Mouse (Mus musculus) spleen, postnatal 14 days (tissue): ENCODE results near the gene Ube2l6.
A peak's percentile ranks its signal among the peaks of the same experiment; 100 is the strongest.

Source experiments
- DNase-seq, 2 experiments: peaks; one replicate each; pipeline ENCODE4 v3.0.0; 2021 to 2022; ENCODE audit warnings: low spot score in 2 of 2

The Ube2l6 gene

DNA sequence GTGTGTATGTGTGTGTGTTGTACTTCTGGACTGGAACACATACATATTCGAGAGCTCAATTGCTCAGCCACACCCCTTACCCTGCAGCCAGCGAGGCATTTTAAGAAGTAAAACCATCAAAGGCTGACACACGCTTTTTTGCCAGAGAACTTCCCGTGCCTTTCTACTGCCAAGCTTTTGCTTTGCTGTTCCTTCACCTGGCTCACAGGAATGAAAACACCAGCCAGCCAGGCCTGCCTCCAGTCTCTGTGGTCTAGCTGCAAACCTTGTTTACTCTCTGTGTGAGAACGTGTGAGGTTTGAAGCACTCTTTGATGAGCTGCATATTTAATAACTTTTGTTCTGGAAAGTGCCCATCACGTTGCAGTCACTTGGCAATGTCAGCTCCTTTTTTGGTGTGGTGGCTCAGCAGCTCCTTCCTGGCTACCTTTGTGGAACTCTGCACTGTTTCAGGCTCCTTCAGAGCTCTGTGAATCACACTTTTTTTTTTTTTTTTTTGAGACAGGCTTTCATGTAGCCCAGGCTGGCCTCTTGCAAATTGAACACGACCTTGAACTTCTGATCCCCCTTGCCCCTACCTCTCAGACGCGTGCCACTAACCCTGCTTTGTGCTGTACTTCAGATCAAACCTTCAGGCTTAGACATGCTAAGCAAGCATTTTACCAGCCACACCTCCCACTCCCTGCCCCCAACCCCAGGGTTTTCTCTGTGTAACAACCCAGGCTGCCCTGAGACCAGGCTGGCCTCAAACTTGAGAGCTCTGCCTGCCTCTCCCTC lies 39.4 kb downstream of the Ube2l6 start:
- no peak for DNase-seq

DNA sequence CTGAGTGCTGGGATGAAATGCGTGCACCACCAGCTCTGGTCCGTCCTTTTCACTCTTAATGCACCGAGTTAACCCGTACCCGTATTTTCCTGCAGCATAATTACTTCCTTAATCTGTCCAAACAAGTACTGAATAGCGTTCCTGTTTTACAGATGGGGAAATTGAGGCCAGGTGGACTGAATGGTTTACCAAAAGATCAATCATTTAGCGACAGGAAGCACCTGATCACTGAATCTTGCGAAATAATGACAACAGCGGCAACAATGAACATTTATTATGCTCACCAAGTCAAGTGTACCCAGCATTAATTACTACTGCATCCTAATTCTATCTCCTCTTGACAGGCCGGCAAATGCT lies 39.9 kb downstream of the Ube2l6 start, which contains the start of gene Slc43a1:
Gene Slc43a1 (plus strand): TSS at position 258 of the 357 bp plus-strand sequence.
- DNase-seq: no peak

DNA sequence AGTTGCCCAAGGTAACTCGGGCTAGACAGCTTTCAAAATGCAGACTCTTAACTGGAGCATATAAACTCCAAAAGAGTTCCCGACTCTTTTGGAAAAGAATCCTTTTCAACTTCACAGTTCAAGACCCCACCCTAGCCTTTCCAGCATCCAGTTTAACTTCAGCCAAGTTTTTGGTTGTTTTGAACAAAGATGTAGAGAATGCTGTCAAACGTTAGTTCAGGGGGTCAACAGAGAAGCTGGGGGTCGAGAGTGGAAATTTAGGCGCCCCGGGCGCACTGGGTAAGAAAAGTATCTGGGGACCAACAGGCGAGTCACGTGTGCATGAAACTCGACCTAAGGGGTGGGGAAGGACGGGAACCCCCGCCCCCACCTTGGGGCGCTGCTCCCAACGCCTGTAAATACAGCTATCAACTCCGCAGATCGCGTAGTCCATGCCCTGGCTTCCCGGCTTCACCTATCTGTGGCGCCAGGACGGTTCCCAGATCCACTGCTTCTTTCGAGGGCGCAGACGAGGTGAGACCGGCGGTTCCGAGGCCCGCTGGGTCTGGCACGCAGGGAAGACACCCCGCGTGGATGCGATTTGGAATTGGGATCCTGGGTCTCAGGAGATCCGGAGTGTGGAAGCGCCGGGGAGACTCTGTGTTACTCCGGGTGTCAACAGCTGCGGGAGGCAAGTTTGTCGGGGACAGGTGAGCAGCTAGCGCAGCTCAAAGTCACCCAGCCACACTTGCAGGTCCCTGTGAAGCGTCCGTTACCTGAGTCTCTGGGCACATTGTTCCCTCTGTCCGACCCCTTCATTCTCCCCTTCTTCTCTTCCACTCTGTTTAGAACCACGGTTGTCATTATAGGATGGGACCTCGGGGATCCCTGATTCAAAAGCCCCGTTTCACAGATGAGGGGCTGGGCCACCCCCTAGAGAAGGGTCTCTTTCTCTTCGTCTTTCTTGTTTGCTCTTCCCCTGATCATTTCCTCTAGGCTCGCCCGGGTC lies 40.7 kb downstream of the Ube2l6 start:
- peak; percentile 57 to 60 for DNase-seq

- peak; percentile 63 to 65 for DNase-seq
Observed at GRCm38 (mm10) chr2:84840016-84840747, 41.6 kb downstream of the Ube2l6 start.

GRCm38 (mm10) chr2:84840748-84841563 lies 42.3 kb downstream of the Ube2l6 start:
- DNase-seq: no peak

DNA sequence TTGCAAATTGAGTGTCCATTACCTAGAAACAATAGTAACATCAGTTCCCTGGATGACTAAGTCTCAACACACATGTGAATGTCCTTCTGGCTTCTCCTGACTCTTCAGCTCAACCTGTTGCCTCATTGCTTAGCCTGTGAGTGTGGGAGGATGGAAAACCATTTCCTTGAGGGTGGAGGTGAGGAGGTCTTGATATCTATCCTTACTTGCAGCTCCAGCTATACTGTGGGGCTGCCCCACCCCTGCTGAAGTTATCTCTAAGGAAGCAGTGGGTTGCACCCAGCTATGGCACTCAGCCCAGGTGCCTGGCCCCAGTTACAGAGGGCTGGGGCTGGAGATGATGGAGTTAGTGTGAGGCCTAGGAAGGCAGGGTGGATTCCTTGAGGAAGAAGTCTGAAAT lies 43.3 kb downstream of the Ube2l6 start:
- peak; percentile 69 to 73 for DNase-seq

- DNase-seq: no peak
Observed at GRCm38 (mm10) chr2:84843654-84844053, 45.0 kb downstream of the Ube2l6 start.

DNA sequence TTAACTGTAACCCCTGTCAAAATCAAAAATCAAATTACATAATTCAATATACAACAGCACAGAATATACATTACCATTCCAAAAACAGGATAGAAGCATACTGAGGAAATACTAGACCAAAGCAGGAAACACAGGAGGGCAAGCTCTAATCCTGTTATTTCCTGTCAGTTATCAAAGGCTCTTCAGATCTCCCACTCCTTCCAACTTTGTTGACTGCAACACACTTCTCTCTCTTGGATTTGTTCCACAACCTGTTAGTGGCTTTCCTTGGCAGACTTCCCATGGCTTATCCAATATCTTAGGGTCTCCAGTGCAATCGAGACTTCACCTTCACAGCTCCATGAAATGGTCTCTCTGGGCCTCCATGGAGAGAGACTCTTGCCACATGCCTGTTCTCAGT lies 46.6 kb downstream of the Ube2l6 start:
- DNase-seq: no peak

- no peak for DNase-seq
Observed at GRCm38 (mm10) chr2:84850407-84851129, 51.9 kb downstream of the Ube2l6 start.

DNA sequence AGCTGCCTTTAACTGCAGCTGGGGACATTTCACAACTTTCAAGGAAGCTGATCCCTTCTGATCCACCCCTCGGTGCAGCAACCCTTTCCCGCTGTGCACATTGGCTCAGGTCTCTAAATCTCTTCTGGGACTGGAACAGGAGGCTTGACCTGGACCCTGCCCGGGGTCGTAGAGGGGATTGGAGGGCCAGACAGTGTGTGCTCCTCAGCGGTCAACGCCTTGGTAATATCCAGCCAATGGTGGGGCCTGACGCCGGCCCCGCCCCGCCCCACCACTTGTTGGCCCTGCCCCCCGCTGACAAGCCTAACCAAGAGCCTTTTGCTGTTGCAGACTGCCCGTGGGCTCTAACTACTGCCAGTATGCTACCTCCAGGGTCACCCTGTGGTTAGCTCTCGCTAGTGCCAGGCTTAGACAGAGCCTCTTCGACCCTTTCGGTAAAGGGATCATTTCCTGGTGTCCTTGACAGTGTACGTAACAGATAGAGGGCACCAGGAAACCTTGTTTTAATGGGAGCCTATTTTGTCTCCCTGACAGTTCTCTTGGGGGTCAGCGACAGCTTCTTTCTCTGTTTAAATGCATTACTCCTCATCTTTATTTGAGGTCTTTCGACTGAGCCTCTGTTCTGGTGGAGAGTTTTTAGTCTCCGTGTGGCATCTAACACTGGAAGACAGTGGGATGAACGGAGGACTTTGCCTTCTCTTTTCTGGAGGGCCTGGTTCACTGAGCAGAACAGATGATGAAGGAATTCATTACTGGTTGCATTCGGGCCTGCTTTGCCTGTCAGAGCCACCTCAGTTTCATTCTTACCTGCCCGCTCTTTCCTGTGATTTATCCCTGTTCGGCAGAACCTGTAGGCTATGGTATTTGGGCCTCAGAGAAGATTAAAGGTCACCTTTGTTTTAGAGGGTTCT lies 52.8 kb downstream of the Ube2l6 start:
- DNase-seq: no peak

DNA sequence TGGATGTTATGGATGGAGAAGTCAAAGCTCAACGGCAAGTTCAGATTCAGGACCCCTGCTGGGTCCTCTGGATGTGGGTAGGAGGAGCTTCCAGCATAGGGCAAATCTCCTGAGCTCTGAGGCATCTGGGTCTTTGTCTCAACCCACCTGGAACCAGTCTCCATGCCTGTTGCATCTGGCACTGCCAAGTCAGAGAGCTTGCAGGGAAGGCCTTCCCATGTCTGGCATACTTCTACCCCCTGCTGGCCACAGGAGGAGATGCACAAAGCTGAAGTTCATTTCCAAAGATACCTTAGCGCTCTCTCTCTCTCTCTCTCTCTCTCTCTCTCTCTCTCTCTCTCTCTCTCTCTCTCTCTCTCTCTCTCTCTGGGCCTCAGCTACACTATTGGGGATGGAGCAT lies 57.1 kb downstream of the Ube2l6 start:
- DNase-seq: peak in 1 of 2 experiments; percentile 49

GRCm38 (mm10) chr2:84858551-84858950 lies 59.9 kb downstream of the Ube2l6 start:
- no peak for DNase-seq
